Mouse (Mus musculus): ENCODE results near the gene Olfr1341. TPM values are rescaled to one million over a fixed set of nuclear protein-coding genes. Genes with fewer than 3 reads are reported as not detected.

Gene Olfr1341
- polyA plus RNA-seq, 2 experiments = not detected

GRCm38 (mm10) chr4:118708086-118708485, 4.8 kb downstream of the Olfr1341 start:
- H3K4me2 ChIP-seq (ENCODE audit: low read depth) = no peak overlapping the region
- WGBS (ENCODE audit: insufficient replicate concordance) = 60% methylated on average over 5 of the region's 5 CpGs
- no peak overlapping the region for H3K27ac ChIP-seq
- no peaks in the 10 kb centered on the region for H3K9me3 ChIP-seq (ENCODE audit: control insufficient read depth, low read length)
- DNase-seq (ENCODE audit: low read depth in 3 of 3, low spot score in 3 of 3) (no peak), ATAC-seq (ENCODE audit: insufficient read depth) (no peak)
- no peak overlapping the region for H3K4me3 ChIP-seq (ENCODE audit: insufficient read depth in 1 of 2, low read depth in 2 of 2, low read length in 2 of 2)
- H3K9ac ChIP-seq (replicated peaks) = no peak overlapping the region
- H3K36me3 ChIP-seq (replicated peaks; ENCODE audit: control insufficient read depth, insufficient read depth, low read depth) = no peaks in the 10 kb centered on the region
- H3K4me1 ChIP-seq (replicated peaks; ENCODE audit: control insufficient read depth in 2 of 2, insufficient read depth in 2 of 2, low read length in 1 of 2) = no peaks in the 10 kb centered on the region
- TF ChIP-seq EP300 (IDR thresholded peaks at IDR 0.05; ENCODE audit: low read depth) (no peak), CTCF (IDR thresholded peaks at IDR 0.05; ENCODE audit: low read depth) (no peak)
- H3K27me3 ChIP-seq (ENCODE audit: control insufficient read depth, insufficient read depth, low read length) = no peaks in the 10 kb centered on the region

GRCm38 (mm10) chr4:118711656-118712055, 8.3 kb downstream of the Olfr1341 start:
- Histone ChIP-seq H3K36me3 (replicated peaks; ENCODE audit: control insufficient read depth, insufficient read depth, low read depth) (no peaks in the 10 kb centered on the region), H3K27me3 (ENCODE audit: control insufficient read depth, insufficient read depth, low read length) (no peaks in the 10 kb centered on the region), H3K4me3 (ENCODE audit: insufficient read depth in 1 of 2, low read depth in 2 of 2, low read length in 2 of 2) (no peak overlapping the region), H3K9ac (replicated peaks) (no peak overlapping the region), H3K27ac (no peak overlapping the region), H3K4me1 (replicated peaks; ENCODE audit: control insufficient read depth in 2 of 2, insufficient read depth in 2 of 2, low read length in 1 of 2) (no peaks in the 10 kb centered on the region), H3K4me2 (ENCODE audit: low read depth) (no peak overlapping the region), H3K9me3 (ENCODE audit: control insufficient read depth, low read length) (no peaks in the 10 kb centered on the region)
- WGBS (ENCODE audit: insufficient replicate concordance) = 57% methylated on average over 1 of the region's 1 CpGs
- no peak for ATAC-seq (ENCODE audit: insufficient read depth)
- no peak for TF ChIP-seq EP300 (IDR thresholded peaks at IDR 0.05; ENCODE audit: low read depth)
- TF ChIP-seq CTCF (IDR thresholded peaks at IDR 0.05; ENCODE audit: low read depth) = no peak
- no peak for DNase-seq (ENCODE audit: low read depth in 3 of 3, low spot score in 3 of 3)

- no peak for ATAC-seq (ENCODE audit: insufficient read depth)
- Histone ChIP-seq H3K4me1 (replicated peaks; ENCODE audit: control insufficient read depth in 2 of 2, insufficient read depth in 2 of 2, low read length in 1 of 2) (no peaks in the 10 kb centered on the region), H3K36me3 (replicated peaks; ENCODE audit: control insufficient read depth, insufficient read depth, low read depth) (no peaks in the 10 kb centered on the region), H3K9me3 (ENCODE audit: control insufficient read depth, low read length) (no peaks in the 10 kb centered on the region), H3K4me2 (ENCODE audit: low read depth) (no peak within 1 kb of the TSS), H3K27me3 (ENCODE audit: control insufficient read depth, insufficient read depth, low read length) (no peaks in the 10 kb centered on the region), H3K4me3 (ENCODE audit: insufficient read depth in 1 of 2, low read depth in 2 of 2, low read length in 2 of 2) (no peak within 1 kb of the TSS), H3K9ac (replicated peaks) (no peak within 1 kb of the TSS), H3K27ac (no peak within 1 kb of the TSS)
- DNase-seq (ENCODE audit: low read depth in 3 of 3, low spot score in 3 of 3) = no peak
- TF ChIP-seq CTCF (IDR thresholded peaks at IDR 0.05; ENCODE audit: low read depth) (no peak), EP300 (IDR thresholded peaks at IDR 0.05; ENCODE audit: low read depth) (no peak)
Measured at GRCm38 (mm10) chr4:118719838-118720237, 16.5 kb downstream of the Olfr1341 start, which contains the start of gene Olfr1340. TSS of gene Olfr1340 (plus strand) at chr4:118720138.

GRCm38 (mm10) chr4:118721742-118722483, 18.6 kb downstream of the Olfr1341 start:
- no peaks in the 10 kb centered on the region for H3K27me3 ChIP-seq (ENCODE audit: control insufficient read depth, insufficient read depth, low read length)
- H3K9ac ChIP-seq (replicated peaks) = no peak overlapping the region
- ATAC-seq (ENCODE audit: insufficient read depth) = no peak
- H3K4me2 ChIP-seq (ENCODE audit: low read depth) = no peak overlapping the region
- TF ChIP-seq EP300 (IDR thresholded peaks at IDR 0.05; ENCODE audit: low read depth) (no peak), CTCF (IDR thresholded peaks at IDR 0.05; ENCODE audit: low read depth) (no peak)
- DNase-seq (ENCODE audit: low read depth in 3 of 3, low spot score in 3 of 3) = no peak
- H3K4me3 ChIP-seq (ENCODE audit: insufficient read depth in 1 of 2, low read depth in 2 of 2, low read length in 2 of 2) = no peak overlapping the region
- H3K4me1 ChIP-seq (replicated peaks; ENCODE audit: control insufficient read depth in 2 of 2, insufficient read depth in 2 of 2, low read length in 1 of 2) = no peaks in the 10 kb centered on the region
- WGBS (ENCODE audit: insufficient replicate concordance) = 35% methylated on average over 10 of the region's 10 CpGs
- H3K9me3 ChIP-seq (ENCODE audit: control insufficient read depth, low read length) = no peaks in the 10 kb centered on the region
- H3K36me3 ChIP-seq (replicated peaks; ENCODE audit: control insufficient read depth, insufficient read depth, low read depth) = no peaks in the 10 kb centered on the region
- no peak overlapping the region for H3K27ac ChIP-seq

- no peak within 1 kb of the TSS for H3K4me2 ChIP-seq (ENCODE audit: low read depth)
- H3K36me3 ChIP-seq (replicated peaks; ENCODE audit: control insufficient read depth, insufficient read depth, low read depth) = no peaks in the 10 kb centered on the region
- no peaks in the 10 kb centered on the region for H3K9me3 ChIP-seq (ENCODE audit: control insufficient read depth, low read length)
- no peak within 1 kb of the TSS for H3K9ac ChIP-seq (replicated peaks)
- 82% methylated on average over 1 of the region's 1 CpGs for WGBS (ENCODE audit: insufficient replicate concordance)
- no peaks in the 10 kb centered on the region for H3K4me1 ChIP-seq (replicated peaks; ENCODE audit: control insufficient read depth in 2 of 2, insufficient read depth in 2 of 2, low read length in 1 of 2)
- no peak for TF ChIP-seq CTCF (IDR thresholded peaks at IDR 0.05; ENCODE audit: low read depth)
- TF ChIP-seq EP300 (IDR thresholded peaks at IDR 0.05; ENCODE audit: low read depth) = no peak
- no peaks in the 10 kb centered on the region for H3K27me3 ChIP-seq (ENCODE audit: control insufficient read depth, insufficient read depth, low read length)
- ATAC-seq (ENCODE audit: insufficient read depth) (no peak), DNase-seq (ENCODE audit: low read depth in 3 of 3, low spot score in 3 of 3) (no peak)
- H3K27ac ChIP-seq = no peak within 1 kb of the TSS
- no peak within 1 kb of the TSS for H3K4me3 ChIP-seq (ENCODE audit: insufficient read depth in 1 of 2, low read depth in 2 of 2, low read length in 2 of 2)
Measured at GRCm38 (mm10) chr4:118731875-118732274, 28.6 kb downstream of the Olfr1341 start, which contains the start of gene Olfr1339. TSS of gene Olfr1339 (plus strand) at chr4:118732175.

All from liver, embryonic 14.5 days (tissue).